Mouse (Mus musculus): Measurements from ENCODE around the gene Notch1.

Notch1 gene

DNA sequence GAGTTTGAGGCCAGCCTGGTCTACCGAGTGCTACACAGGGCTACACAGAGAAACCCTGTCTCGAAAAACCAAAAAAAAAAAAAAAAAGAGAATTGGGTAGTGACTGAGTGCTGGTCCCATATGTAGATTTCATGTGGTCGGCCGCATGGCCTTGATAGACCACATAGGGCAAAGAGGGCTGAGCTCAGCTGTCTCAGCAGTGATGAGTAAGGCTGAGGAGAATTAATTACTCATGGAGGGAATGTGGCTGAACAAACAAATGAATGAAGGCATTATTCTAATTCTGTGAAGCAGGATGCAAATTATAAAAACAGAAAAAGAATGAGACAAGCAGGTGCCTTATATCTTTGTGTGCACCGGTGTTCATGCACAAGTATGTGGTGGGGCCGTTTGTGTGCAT is 15.4 kb upstream of the Notch1 start:
- no peak for DNase-seq (ENCODE audit: low spot score in 2 of 2)

DNA sequence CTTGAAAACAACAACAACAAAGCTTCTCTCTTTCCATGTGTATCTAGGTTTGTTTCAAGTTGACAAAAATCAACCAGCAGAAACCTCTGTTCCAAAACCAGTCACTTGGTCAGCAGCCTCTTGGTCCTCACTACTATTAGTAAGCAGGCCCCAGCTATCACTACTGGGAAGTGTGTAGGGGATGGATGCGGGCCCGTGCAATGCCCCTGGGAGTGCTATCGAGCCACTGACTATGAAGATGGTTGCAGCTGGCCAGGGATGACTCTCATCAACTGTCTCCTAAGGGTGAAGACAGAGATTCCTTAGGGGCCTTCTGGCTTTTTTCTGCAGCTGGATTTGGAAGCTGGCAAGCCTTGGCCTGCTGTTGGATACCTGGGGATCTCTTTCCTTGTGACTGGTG is 13.4 kb upstream of the Notch1 start:
- no peak for DNase-seq (ENCODE audit: low spot score in 2 of 2)

DNA sequence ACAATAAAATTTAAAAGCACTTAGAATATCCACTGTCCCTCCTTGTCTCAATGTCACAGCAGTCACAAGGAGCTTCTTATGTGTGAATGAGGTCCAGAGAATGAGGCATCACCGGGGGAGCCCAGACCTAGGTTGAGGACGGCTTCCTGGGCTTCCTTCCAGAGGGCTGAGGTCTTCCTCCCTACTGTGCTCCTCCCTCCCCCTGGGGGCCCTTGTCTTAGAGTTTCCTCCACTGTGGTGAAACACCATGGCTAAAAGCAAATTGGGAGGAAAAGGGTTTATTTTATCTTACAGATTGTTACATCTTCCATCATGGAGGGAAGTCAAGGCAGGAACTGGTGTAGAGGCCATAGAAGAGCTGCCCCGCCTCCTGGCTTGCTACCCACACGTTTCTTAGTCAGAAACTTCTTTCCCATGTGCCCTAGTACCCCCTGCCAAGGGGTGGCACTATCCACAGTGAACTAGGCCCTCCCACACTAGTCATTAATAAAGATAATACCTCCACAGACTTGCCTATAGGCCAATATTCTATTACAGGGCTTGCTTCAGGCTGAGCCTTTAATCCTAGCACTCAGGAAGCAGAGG is 12.8 kb upstream of the Notch1 start:
- no peak for DNase-seq (ENCODE audit: low spot score in 2 of 2)

GRCm38 (mm10) chr2:26526443-26527257 is 10.2 kb upstream of the Notch1 start:
- DNase-seq (ENCODE audit: low spot score in 2 of 2), result no peak

- no peak for DNase-seq (ENCODE audit: low spot score in 2 of 2)
These were observed 9.0 kb upstream of the Notch1 start for GRCm38 (mm10) chr2:26525355-26526018.

GRCm38 (mm10) chr2:26522327-26522726 is 5.9 kb upstream of the Notch1 start:
- no peak for DNase-seq (ENCODE audit: low spot score in 2 of 2)

GRCm38 (mm10) chr2:26519753-26520152 is 3.3 kb upstream of the Notch1 start:
- no peak for DNase-seq (ENCODE audit: low spot score in 2 of 2)

DNA sequence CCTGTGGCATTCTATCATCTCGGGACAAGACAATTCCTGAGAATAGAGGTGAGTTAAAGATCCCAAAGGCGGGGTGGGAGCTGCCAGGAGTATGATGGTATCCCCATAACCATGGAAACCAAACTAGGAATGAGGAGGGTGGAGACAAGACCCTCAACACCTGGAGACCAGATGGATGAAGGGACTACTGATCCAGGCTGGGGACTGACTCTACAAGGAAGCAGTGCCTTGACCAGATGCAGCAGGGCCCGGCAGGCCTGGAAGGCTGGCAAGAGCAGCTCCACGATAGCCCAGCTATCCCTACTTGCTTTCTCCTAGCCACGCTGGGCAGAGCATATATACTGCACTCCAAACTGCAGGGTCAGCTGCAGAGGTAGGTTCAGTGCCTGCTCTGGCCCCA is 524 bp upstream of the Notch1 start:
- no peak for DNase-seq (ENCODE audit: low spot score in 2 of 2)

GRCm38 (mm10) chr2:26515335-26515734 is 1.1 kb downstream of the Notch1 start:
- DNase-seq (ENCODE audit: low spot score in 2 of 2), result no peak

GRCm38 (mm10) chr2:26513105-26513745 is 3.2 kb downstream of the Notch1 start:
- DNase-seq (ENCODE audit: low spot score in 2 of 2), result peak in 1 of 2 experiments; percentile 18

- no peak for DNase-seq (ENCODE audit: low spot score in 2 of 2)
These were observed 7.8 kb downstream of the Notch1 start for GRCm38 (mm10) chr2:26508661-26509060.

GRCm38 (mm10) chr2:26507961-26508391 is 8.5 kb downstream of the Notch1 start:
- no peak for DNase-seq (ENCODE audit: low spot score in 2 of 2)

DNA sequence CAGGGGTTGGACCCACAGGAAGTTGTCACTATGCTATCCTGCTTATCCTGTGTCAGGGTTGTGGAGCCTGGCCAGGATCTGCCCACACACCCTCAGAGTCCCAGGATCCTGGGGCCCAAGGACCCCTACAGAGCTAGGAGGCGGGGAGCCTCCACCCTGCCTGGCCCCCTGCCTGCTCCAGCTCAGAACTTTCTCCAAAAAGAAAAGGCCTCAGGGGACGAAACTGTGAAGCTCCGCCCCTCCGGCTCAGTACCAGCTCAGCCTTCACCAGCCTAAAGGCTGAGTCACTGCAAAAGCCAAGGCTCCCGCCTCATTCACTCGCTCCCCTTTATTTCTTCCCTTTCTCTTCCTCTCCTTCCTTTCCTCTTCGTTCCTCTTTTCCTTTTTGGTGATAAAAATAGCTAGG is 9.0 kb downstream of the Notch1 start:
- peak; percentile 40 to 48 for DNase-seq (ENCODE audit: low spot score in 2 of 2)

- DNase-seq (ENCODE audit: low spot score in 2 of 2), result no peak
These were observed 9.7 kb downstream of the Notch1 start for GRCm38 (mm10) chr2:26506746-26507280.

DNA sequence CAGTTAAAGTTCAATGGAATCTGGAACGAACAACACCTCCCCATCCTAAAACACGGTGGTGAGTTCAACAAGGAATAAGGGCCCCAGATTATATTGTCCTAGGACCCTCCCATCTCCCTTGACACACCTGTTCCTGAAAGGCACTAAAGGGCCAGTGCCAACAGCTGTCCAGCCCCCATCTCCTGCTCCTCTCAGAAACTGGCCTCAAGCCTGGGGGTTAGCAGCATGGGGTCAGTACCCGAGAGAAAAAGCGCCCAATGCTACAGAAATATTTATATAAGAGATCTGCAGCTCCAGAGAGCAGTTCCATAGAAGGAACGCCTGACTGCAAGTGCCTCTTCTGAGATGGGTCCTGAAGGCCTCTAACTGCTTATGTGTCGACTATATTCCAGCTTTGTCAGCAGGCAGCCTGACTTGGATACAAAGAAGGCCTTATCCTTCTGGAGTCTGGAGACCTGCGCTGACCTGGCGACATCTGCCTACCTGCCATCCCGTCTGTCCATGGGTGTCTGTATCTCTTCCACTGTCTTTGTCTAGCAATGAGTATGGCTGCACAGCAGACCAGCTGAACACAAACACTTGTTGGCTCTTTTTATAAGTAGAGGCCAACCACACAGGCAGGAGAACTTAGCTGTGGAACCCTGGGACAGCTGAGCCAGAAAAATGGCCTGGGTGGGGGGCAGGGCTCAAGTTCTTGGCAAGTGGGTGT is 11.5 kb downstream of the Notch1 start:
- no peak for DNase-seq (ENCODE audit: low spot score in 2 of 2)

- peak; percentile 82 for DNase-seq (ENCODE audit: low spot score in 2 of 2)
These were observed 12.5 kb downstream of the Notch1 start for GRCm38 (mm10) chr2:26503661-26504575.

- peak; percentile 64 to 71 for DNase-seq (ENCODE audit: low spot score in 2 of 2)
These were observed 13.4 kb downstream of the Notch1 start for GRCm38 (mm10) chr2:26502863-26503631.

DNA sequence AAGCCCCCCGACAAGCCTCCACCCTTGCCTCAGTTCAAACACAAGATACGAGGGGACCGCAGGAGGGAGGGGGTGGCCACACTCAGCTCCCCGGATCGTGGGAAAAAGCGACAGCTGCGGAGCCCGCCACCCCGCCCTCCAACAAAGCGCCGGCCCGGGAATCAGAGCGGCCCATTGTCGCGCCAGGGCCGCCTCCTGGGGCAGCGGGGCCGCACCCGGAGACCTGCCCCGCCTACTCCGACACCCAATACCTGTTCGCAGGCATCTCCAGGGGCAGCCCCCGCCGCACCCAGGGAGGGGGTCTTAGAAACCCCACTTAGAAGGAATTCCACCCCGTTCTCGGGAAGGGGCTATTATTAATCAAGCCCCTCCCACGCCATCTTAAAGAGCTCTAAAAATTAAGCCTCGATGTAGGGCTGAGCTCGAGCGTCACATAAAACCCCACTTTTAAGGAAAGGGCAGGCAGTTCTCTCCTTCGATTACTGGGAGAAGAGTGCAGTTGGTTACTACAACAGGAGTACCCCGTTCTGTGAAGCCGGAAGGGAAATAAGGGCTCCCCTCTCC is 14.1 kb downstream of the Notch1 start:
- DNase-seq (ENCODE audit: low spot score in 2 of 2), result peak; percentile 36 to 42

DNA sequence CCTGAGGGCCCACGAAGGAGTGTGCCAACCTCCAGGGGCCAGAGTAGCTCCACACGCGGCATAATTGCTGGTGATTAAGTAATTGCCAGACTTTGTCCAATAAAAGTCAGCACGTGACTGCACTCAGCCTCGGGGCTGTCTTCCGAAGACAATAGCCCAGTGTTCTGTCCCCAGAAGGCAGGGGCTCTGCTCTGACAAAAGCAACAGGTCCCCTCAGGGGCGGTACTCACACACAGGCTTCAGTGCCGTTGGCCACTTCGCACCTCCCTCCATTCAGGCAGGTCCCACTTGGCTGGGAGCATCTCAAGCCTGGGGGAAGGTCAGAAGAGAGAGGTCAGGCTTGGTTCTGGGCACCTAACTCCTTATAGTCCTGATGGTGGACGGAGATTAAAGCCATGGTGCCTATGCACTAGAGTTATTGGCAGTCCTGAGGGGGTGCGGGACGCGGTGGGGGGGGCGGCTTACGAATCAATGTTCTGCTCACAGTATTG is 14.8 kb downstream of the Notch1 start:
- no peak for DNase-seq (ENCODE audit: low spot score in 2 of 2)
